Mouse (Mus musculus): ENCODE results near the gene Tspan18. TPM values are rescaled to one million over a fixed set of nuclear protein-coding genes. Genes with fewer than 3 reads are reported as not detected.

Gene Tspan18
- total RNA-seq, 1 experiment from 2014 or later, result 0.23 TPM

DNA sequence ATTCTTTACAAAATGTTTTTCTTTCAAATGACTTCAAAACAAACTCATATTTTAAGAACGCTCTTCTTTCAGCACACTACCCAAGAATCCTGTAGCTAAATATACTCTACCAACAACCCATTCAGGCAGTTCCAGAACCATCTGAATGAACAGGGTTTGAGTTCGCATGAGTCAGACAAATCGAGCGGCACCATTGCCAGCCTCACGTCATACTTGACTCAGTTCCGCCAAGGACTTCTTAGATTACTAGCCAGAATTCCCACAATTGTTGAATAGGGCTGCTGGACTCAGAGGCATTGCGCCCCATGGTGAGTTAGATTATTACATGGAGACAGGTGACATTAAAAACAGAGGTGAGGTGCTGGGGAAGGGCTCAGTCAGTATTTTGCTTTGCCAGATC lies 58.3 kb downstream of the Tspan18 start:
- no peak for ATAC-seq (ENCODE audit: extremely low read depth, insufficient number of reproducible peaks, low FRiP score, poor library complexity, severe bottlenecking)

DNA sequence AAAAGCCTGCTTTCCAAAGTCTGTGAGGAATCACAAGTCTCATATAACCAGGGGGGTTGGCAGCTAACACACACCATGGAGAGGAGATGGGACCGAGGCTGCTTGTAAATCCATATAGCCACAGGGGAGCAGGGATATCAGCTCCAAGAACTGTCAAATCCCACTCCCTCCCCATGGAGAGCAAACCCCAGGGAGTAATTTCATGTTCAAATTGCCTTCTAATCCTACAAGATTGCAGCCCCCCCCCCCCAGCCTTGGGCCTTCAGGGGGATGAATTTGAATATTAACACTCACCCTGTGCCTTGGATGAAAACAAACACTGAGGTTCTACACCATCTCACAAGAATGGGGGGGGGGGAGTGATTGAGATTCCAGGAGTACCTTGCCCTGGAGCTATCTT lies 60.4 kb downstream of the Tspan18 start:
- ATAC-seq (ENCODE audit: extremely low read depth, insufficient number of reproducible peaks, low FRiP score, poor library complexity, severe bottlenecking), result no peak

DNA sequence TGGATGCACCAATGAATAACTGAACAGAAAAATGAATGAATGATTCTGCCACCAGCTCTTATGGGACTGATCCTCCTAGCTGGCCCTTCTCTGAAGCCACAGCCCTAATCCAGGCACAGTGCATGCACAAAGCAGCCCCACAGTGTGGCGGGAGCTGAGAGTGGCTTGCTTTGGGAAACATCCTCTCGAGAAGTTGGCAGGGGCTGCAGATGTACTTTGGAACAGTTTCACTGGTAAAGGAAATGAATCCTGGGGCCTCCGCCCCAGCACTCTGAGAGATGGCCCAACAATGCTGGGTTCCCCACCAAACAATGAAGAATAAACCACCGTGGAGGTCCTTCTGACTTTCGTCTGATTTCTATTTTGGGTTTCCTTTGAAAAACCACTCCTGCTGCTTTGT lies 64.2 kb downstream of the Tspan18 start:
- ATAC-seq (ENCODE audit: extremely low read depth, insufficient number of reproducible peaks, low FRiP score, poor library complexity, severe bottlenecking), result no peak

DNA sequence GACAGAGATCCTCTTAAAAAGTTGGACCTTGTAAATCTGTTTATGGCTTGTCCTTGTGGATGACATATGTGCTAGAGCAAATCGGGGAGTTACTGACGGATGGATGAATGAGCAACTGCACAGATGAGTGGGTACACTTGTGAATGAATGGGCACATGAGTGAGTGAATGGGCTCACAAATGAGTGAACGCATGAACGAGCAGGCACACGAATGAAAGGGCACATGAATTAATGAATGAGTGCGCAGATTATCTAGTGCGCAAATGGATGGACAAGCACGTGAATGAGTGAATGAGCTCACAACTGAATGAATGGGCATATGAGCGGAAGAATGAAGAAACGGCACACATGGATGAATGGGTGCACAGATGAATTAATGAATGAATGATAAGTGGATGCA lies 64.7 kb downstream of the Tspan18 start:
- ATAC-seq (ENCODE audit: extremely low read depth, insufficient number of reproducible peaks, low FRiP score, poor library complexity, severe bottlenecking), result no peak

GRCm38 (mm10) chr2:93268711-93269270 lies 65.5 kb downstream of the Tspan18 start:
- ATAC-seq (ENCODE audit: extremely low read depth, insufficient number of reproducible peaks, low FRiP score, poor library complexity, severe bottlenecking), result no peak

DNA sequence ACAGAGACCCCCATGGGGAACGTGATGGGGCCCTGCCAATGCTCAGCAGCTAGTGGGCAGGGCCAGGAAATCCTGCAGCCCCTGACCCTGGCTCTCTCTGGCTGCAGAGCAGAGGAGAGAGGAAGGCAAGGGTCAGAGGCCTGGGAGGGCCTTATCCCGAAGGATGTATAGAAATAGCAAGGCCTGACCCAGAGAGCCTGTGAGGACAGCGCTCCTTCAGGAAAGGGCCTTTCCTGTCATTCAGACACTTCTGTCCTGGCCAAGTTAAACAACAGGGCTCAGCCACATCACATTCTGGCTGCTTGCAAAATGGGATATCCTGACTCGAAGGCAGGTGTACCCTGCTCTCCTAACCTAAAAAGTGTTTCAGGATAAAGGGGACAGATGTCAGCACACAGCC lies 66.5 kb downstream of the Tspan18 start:
- no peak for ATAC-seq (ENCODE audit: extremely low read depth, insufficient number of reproducible peaks, low FRiP score, poor library complexity, severe bottlenecking)

DNA sequence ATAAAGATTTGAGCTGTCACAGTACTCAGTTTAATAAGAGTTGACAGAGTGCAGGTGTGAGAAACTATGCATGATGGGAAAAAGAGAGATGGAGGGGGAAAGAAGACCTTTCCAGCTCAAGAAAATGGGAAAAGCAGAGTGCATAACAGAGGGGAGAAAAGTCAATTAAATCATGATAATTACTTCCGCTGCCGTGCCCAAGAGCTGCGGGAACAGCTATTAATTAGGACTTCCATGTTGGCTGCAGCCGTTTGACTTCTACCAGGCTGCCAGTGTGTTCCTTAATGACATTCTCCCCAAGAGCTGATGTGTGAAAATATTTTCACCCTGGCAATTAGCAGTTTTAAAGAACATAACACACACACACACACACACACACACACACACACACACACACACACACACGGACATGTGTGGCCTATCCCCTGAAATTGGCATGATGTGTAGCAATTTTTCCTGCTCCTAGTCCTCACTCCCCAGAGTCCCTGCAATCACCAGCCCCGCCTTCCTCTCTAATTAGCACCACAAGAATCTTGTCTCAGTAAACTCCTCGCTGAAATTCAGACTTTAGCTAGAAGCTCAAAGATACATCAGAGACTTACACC lies 67.6 kb downstream of the Tspan18 start:
- ATAC-seq (ENCODE audit: extremely low read depth, insufficient number of reproducible peaks, low FRiP score, poor library complexity, severe bottlenecking), result no peak

GRCm38 (mm10) chr2:93262291-93263285 lies 71.7 kb downstream of the Tspan18 start:
- ATAC-seq (ENCODE audit: extremely low read depth, insufficient number of reproducible peaks, low FRiP score, poor library complexity, severe bottlenecking), result no peak

GRCm38 (mm10) chr2:93261521-93262290 lies 72.6 kb downstream of the Tspan18 start:
- ATAC-seq (ENCODE audit: extremely low read depth, insufficient number of reproducible peaks, low FRiP score, poor library complexity, severe bottlenecking), result no peak

- no peak for ATAC-seq (ENCODE audit: extremely low read depth, insufficient number of reproducible peaks, low FRiP score, poor library complexity, severe bottlenecking)
Measured at GRCm38 (mm10) chr2:93257634-93258033, 76.7 kb downstream of the Tspan18 start.

DNA sequence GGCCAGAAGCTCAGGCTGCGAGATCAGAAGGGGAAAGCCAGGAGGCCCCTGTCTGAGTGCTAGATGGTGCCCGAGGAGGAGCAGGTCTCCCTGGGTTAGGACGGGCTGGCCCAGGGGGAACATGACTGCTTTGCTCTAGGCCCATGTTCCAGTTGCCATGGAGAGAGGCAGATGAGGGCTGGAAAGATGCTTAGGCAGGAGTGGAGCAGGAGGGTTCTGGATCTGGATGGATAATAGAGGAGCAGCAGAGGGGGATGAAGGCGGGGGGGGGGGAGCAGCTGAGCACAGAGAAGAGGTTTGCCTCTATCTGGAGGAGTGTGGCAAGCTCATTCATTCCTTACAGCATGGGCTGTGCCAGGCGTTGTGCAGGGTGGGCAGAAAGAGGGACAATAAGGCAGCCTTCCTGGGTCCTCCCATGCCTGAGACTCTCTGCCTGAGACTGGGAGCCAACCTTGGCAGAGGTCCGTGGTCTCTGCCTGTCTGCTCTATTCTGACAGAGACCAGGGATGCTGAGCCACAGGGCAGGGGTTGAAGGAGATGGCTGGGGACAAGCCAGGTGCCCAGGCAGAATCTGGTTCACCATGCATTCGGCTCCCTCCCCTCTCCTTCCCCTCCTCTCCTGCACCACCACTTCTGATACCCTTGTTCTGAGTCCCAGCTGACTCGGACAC lies 77.4 kb downstream of the Tspan18 start:
- ATAC-seq (ENCODE audit: extremely low read depth, insufficient number of reproducible peaks, low FRiP score, poor library complexity, severe bottlenecking), result no peak

DNA sequence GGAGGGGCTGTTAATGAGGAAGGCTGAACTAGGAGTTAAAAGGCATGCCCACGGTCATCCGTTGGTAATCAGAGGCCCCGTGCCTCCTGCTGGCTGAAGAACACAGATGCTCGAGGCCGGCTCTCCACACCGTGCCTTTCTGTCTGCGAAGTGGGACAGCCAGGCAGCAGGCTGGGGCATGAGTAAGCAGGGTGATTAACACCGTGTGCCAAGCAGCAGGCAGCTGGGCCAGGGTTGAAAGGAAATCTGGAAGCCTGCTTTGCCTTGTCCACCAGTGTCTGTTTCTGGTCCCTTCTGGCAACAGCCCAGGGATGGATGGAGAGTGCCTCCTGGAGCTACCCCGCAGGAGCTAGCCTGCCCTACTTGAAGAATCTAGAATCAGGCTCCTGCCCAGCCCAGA lies 81.9 kb downstream of the Tspan18 start:
- no peak for ATAC-seq (ENCODE audit: extremely low read depth, insufficient number of reproducible peaks, low FRiP score, poor library complexity, severe bottlenecking)

- ATAC-seq (ENCODE audit: extremely low read depth, insufficient number of reproducible peaks, low FRiP score, poor library complexity, severe bottlenecking), result no peak
Measured at GRCm38 (mm10) chr2:93250611-93251010, 83.7 kb downstream of the Tspan18 start.

DNA sequence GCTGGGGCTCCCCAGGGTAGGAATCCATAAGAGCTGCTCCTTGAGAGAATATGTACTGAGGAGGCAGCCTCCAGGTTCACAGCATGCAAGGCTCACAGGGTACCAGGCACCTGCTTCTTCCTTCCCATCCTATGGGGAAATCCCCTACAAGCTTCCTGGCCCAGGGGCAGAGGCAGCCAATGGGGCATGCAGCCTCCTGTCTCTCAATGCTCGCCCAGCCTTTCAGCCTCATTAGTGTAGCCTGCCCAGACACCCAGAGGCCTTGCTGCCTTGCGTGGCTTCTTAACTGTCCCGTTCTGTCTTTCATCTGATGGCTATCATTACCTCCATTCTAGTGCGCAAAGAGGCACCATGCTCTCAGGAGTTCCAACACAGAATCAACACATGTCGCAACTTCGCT lies 85.2 kb downstream of the Tspan18 start:
- ATAC-seq (ENCODE audit: extremely low read depth, insufficient number of reproducible peaks, low FRiP score, poor library complexity, severe bottlenecking), result no peak

DNA sequence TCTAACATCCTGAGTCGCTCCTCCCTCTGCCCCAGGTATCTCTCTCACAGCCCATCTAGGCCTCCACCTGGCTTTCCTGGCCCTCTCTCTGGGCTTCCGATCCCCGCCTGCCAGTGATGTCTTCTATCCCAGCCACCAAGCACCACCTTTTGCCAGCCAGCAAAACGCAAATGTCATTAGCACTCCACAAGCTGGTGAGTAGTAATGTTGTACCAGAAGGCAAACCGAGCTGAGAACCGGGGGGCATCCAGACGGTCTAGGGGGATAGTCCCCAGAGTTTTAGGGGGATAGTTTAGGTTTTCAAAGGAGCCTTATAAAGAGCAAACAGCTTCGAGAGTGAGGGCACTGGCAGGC lies 90.2 kb downstream of the Tspan18 start:
- no peak for ATAC-seq (ENCODE audit: extremely low read depth, insufficient number of reproducible peaks, low FRiP score, poor library complexity, severe bottlenecking)

- no peak for ATAC-seq (ENCODE audit: extremely low read depth, insufficient number of reproducible peaks, low FRiP score, poor library complexity, severe bottlenecking)
Measured at GRCm38 (mm10) chr2:93243439-93244089, 90.7 kb downstream of the Tspan18 start.

DNA sequence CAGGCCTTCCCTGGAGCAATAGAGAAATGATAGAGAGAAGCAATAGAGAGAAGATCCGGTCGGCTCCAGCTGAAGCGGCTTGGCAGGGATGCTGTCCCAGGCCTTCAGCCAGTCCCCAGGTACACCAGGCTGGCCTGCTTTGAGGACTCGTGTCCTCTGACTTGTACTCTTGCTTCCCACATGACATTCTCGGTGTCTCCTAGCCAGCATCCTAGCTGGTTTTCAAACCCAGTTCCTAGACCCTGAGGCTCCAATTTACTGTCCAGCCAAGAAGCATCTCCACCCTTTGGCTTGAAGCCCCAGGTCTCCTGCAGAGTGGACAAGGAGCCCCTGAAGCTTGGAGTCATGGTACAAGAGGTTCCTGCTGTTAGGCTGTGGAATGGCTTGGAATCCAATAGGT lies 92.1 kb downstream of the Tspan18 start:
- no peak for ATAC-seq (ENCODE audit: extremely low read depth, insufficient number of reproducible peaks, low FRiP score, poor library complexity, severe bottlenecking)

DNA sequence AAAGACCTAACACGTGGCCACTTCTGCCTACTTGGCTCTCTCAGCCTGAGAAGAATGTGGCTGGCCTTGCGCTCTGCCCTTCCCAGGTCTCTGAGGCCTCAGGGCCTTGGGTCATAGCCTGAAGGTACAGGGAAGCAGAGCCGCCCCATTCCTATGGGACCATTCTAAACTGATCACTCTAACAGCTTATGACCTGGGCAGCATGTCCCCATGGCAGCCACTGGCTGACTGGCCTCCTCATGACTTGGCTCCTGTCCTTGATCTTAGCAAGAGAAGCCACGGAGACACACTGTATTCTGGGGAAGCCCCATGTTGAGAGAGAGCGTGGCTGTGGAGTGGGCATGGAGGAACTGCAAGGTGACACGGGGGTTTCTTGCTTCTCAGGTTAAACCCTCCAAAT lies 95.4 kb downstream of the Tspan18 start:
- ATAC-seq (ENCODE audit: extremely low read depth, insufficient number of reproducible peaks, low FRiP score, poor library complexity, severe bottlenecking), result no peak

Data from neutrophil, adult 5-6 weeks (primary cell).